Mouse (Mus musculus): ENCODE measurements around the gene Parp14. TPM values are rescaled to one million over a fixed set of nuclear protein-coding genes. Genes with fewer than 3 reads are reported as not detected.
"Not testable (repeated sequence)": the region's sequence is repeated elsewhere in the genome, so short reads cannot be mapped to it uniquely, and the experiment has no call there.

Gene Parp14
- polyA plus RNA-seq, 1 experiment from 2014 or later: 2.3 TPM

DNA sequence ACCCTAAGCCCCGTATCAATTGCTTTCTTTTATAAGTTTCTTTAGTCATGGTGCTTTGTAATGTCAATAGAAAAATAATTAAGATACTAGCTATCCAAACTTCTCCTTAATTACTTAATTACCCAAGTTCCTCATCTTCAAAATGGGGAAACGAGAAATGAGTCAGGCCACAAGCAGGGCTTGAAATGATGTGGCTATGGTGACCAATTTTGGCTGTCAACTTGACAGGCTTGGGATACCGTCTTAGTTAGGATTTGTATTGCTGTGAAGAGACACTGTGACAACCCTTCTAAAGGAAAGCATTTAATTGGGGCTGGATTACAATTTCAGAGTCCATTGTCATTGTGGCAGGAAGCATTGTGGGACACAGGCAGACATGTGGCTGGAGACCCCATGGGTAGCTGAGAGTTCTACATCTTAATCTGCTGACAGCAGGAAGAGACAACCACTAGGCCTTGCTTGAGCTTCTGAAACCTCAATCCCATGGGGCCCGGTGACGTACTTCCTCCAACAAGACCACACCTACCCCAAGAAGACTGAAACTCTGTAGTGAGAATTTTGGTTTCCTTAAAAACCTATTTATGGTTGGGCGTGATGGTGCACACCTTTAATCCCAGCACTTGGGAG is 31.8 kb upstream of the Parp14 start:
- no peak for TF ChIP-seq CTCF (IDR thresholded peaks at IDR 0.05; ENCODE audit: low read depth)
- TF ChIP-seq EP300 (IDR thresholded peaks at IDR 0.05; ENCODE audit: low read depth): no peak
- DNase-seq (no peak), ATAC-seq (no peak)
- Histone ChIP-seq H3K4me2 (ENCODE audit: low read depth, low read length) (no peak overlapping the region), H3K9me3 (ENCODE audit: low read length) (no peaks in the 10 kb centered on the region), H3K9ac (replicated peaks) (no peak overlapping the region), H3K4me1 (ENCODE audit: insufficient read depth) (peaks cover 4% of the 10 kb centered on the region; the same call in 1 of the 2 replicates), H3K4me3 (ENCODE audit: low read depth, low read length) (no peak overlapping the region), H3K36me3 (replicated peaks; ENCODE audit: insufficient read depth, low read length) (no peaks in the 10 kb centered on the region), H3K27ac (ENCODE audit: low read depth) (0 out of 2 replicates have a peak overlapping the region, but pooled peaks have one; percentile 30), H3K27me3 (ENCODE audit: insufficient read depth, low read length) (no peaks in the 10 kb centered on the region)
- WGBS (ENCODE audit: insufficient replicate concordance): 66% methylated on average over 6 of the region's 6 CpGs

DNA sequence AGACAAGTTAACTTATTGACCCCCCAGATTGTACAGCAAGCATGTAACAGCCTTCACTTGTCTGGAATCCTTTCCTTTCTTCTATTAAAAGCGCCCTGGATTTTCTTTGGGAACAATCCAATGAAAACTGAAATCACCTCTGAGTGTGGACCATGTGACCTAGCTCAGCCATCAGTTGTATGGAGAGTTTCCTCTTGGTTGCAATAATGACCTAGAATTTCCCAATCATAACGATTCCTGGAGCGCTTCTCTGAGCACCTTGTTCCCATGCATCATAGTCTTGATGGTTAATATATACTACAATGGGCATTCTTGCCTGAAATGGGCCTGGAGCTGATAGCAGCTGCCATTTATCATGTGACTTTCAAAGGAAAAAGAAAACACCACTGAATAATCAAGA is 29.2 kb upstream of the Parp14 start:
- 66% methylated on average over 3 of the region's 3 CpGs for WGBS (ENCODE audit: insufficient replicate concordance)
- no peak overlapping the region for H3K4me3 ChIP-seq (ENCODE audit: low read depth, low read length)
- H3K27ac ChIP-seq (ENCODE audit: low read depth): no peak overlapping the region
- no peak overlapping the region for H3K4me2 ChIP-seq (ENCODE audit: low read depth, low read length)
- no peaks in the 10 kb centered on the region for H3K36me3 ChIP-seq (replicated peaks; ENCODE audit: insufficient read depth, low read length)
- DNase-seq (no peak), ATAC-seq (no peak)
- H3K4me1 ChIP-seq (ENCODE audit: insufficient read depth): peaks cover 4% of the 10 kb centered on the region; the same call in 1 of the 2 replicates
- no peaks in the 10 kb centered on the region for H3K27me3 ChIP-seq (ENCODE audit: insufficient read depth, low read length)
- no peak overlapping the region for H3K9ac ChIP-seq (replicated peaks)
- 0 out of 2 replicates have a peak, but pooled peaks cover 2% of the 10 kb centered on the region for H3K9me3 ChIP-seq (ENCODE audit: low read length)
- TF ChIP-seq CTCF (IDR thresholded peaks at IDR 0.05; ENCODE audit: low read depth) (no peak), EP300 (IDR thresholded peaks at IDR 0.05; ENCODE audit: low read depth) (no peak)

DNA sequence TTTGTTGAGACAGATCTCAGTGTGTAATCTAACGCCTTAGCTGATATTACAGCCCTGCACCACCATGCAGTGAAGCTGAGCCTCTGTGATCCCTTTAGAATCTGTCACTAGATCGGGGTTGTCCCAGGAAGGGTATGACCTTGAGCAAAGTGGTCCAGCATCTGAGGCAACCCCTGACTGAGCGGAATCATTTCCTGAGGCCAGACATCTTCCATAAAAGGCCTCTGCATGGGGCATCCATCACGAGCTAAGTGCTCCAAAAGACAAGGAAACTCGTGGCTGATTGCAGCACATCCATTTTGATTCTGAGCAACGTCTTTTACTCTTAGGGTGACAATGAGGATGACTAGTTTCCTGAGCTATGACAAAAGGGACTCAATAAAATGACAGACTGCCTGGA is 23.7 kb upstream of the Parp14 start:
- DNase-seq (no peak), ATAC-seq (no peak)
- H3K27me3 ChIP-seq (ENCODE audit: insufficient read depth, low read length): no peaks in the 10 kb centered on the region
- H3K9me3 ChIP-seq (ENCODE audit: low read length): 0 out of 2 replicates have a peak, but pooled peaks cover 2% of the 10 kb centered on the region
- no peak overlapping the region for H3K9ac ChIP-seq (replicated peaks)
- H3K27ac ChIP-seq (ENCODE audit: low read depth): no peak overlapping the region
- no peak overlapping the region for H3K4me2 ChIP-seq (ENCODE audit: low read depth, low read length)
- no peak overlapping the region for H3K4me3 ChIP-seq (ENCODE audit: low read depth, low read length)
- TF ChIP-seq EP300 (IDR thresholded peaks at IDR 0.05; ENCODE audit: low read depth): no peak
- TF ChIP-seq CTCF (IDR thresholded peaks at IDR 0.05; ENCODE audit: low read depth): no peak
- H3K36me3 ChIP-seq (replicated peaks; ENCODE audit: insufficient read depth, low read length): no peaks in the 10 kb centered on the region
- H3K4me1 ChIP-seq (ENCODE audit: insufficient read depth): no peaks in the 10 kb centered on the region
- WGBS (ENCODE audit: insufficient replicate concordance): 62% methylated on average over 6 of the region's 6 CpGs

DNA sequence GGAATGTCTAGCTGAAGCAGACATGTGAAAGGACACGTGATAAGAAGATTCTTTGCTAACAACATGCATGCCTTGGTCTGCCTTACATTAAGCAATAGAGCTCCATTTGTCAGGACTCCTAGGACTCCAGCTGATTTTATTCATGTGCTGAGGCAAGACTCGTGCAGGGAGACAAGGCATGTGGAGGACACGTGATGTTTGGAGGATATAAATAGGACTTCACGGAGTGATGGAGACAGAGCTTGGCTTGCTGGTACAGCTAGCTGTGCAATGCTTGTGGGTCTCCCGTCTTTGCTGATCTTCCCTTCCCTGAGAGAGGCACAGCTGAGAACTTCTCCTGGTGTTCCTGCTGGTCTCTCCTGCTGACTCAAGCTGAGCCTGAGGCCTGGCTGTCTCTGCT is 20.3 kb upstream of the Parp14 start:
- H3K4me2 ChIP-seq (ENCODE audit: low read depth, low read length); H3K4me1 ChIP-seq (ENCODE audit: insufficient read depth); H3K9ac ChIP-seq (replicated peaks); ATAC-seq; H3K36me3 ChIP-seq (replicated peaks; ENCODE audit: insufficient read depth, low read length); H3K27me3 ChIP-seq (ENCODE audit: insufficient read depth, low read length); H3K4me3 ChIP-seq (ENCODE audit: low read depth, low read length); DNase-seq; H3K27ac ChIP-seq (ENCODE audit: low read depth); H3K9me3 ChIP-seq (ENCODE audit: low read length): not testable (repeated sequence)
- WGBS (ENCODE audit: insufficient replicate concordance): 70% methylated on average over 5 of the region's 5 CpGs

DNA sequence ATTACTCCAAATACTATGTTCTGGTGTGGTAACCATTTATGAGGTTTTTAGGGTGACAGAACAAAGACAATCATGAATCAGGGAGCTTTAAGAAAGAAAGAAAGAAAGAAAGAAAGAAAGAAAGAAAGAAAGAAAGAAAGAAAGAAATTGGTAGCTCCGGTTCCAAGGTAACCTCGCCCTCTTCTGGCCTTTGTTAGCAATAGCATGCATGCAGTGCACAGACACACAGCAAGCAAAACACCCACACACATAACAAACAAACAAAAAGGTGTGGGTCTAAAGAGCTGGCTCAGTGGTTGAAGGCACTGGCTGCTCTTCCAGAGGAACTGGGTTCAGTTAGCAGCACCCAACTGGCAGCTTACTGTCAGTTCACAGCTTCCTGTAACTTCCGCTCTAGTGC is 19.3 kb upstream of the Parp14 start:
- Histone ChIP-seq H3K4me3 (ENCODE audit: low read depth, low read length) (no peak overlapping the region), H3K4me2 (ENCODE audit: low read depth, low read length) (no peak overlapping the region), H3K9me3 (ENCODE audit: low read length) (no peaks in the 10 kb centered on the region), H3K27me3 (ENCODE audit: insufficient read depth, low read length) (no peaks in the 10 kb centered on the region), H3K4me1 (ENCODE audit: insufficient read depth) (no peaks in the 10 kb centered on the region), H3K9ac (replicated peaks) (no peak overlapping the region), H3K27ac (ENCODE audit: low read depth) (no peak overlapping the region), H3K36me3 (replicated peaks; ENCODE audit: insufficient read depth, low read length) (no peaks in the 10 kb centered on the region)
- TF ChIP-seq EP300 (IDR thresholded peaks at IDR 0.05; ENCODE audit: low read depth) (no peak), CTCF (IDR thresholded peaks at IDR 0.05; ENCODE audit: low read depth) (peak; percentile 62)
- no peak for DNase-seq
- 72% methylated on average over 3 of the region's 3 CpGs for WGBS (ENCODE audit: insufficient replicate concordance)
- ATAC-seq: no peak

DNA sequence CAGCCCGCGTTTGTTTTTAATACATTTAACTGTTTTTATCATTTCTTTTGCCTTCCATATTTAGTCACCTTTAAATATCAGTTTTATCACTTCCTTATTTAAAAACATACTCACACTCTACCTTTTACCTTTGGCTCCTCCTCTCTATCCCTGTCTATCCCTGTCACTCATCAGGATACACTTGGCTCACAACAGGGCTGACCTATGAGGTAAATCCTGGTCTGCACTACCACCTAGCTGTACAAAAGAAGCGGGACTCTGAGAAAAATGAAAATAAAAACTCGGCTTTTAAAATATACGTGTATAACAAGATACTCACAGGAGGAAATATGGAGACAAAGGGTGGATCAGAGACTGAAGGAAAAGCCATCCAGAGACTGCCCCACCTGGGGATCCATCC is 17.6 kb upstream of the Parp14 start:
- H3K4me2 ChIP-seq (ENCODE audit: low read depth, low read length): no peak overlapping the region
- TF ChIP-seq EP300 (IDR thresholded peaks at IDR 0.05; ENCODE audit: low read depth) (no peak), CTCF (IDR thresholded peaks at IDR 0.05; ENCODE audit: low read depth) (no peak)
- 82% methylated on average over 5 of the region's 5 CpGs for WGBS (ENCODE audit: insufficient replicate concordance)

More for the DNA sequence above, 17.6 kb upstream of the Parp14 start:
- Histone ChIP-seq H3K36me3 (replicated peaks; ENCODE audit: insufficient read depth, low read length) (no peaks in the 10 kb centered on the region), H3K4me3 (ENCODE audit: low read depth, low read length) (no peak overlapping the region), H3K9me3 (ENCODE audit: low read length) (no peaks in the 10 kb centered on the region), H3K27ac (ENCODE audit: low read depth) (no peak overlapping the region), H3K4me1 (ENCODE audit: insufficient read depth) (no peaks in the 10 kb centered on the region), H3K9ac (replicated peaks) (no peak overlapping the region), H3K27me3 (ENCODE audit: insufficient read depth, low read length) (no peaks in the 10 kb centered on the region)
- DNase-seq (no peak), ATAC-seq (no peak)

All from liver, postnatal 0 days (tissue).